Mouse (Mus musculus): ENCODE data around the gene Atp8b3. TPM values are rescaled to one million over a fixed set of nuclear protein-coding genes. Genes with fewer than 3 reads are reported as not detected.

Gene Atp8b3
- total RNA-seq, 2 experiments from 2014 or later = not detected

DNA sequence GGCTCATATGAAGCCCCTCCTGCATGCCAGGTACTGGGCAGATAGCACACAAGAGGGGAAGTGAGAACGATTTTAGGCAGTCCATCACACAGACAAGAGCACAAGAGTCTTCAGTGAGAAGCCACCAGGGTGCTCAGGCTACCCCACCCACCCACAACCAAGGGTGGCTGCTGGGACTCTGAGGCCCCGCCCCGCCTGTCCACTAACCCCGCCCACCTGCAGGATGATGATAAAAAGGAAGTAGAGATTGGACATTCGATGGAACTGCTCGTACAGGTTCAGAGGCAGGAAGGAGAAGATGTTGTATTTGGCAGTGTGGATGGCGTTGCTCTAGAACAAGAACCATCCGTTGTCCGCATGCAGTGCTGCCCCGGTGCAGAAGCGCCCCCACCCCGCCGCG, 3.9 kb downstream of the Atp8b3 start:
- intact Hi-C loops (cut with DNase I) = loop anchor here (5.0 kb wide), 1 partner anchor 168 kb away; no protein-coding TSS in a partner anchor
- DNase-seq = no peak

DNA sequence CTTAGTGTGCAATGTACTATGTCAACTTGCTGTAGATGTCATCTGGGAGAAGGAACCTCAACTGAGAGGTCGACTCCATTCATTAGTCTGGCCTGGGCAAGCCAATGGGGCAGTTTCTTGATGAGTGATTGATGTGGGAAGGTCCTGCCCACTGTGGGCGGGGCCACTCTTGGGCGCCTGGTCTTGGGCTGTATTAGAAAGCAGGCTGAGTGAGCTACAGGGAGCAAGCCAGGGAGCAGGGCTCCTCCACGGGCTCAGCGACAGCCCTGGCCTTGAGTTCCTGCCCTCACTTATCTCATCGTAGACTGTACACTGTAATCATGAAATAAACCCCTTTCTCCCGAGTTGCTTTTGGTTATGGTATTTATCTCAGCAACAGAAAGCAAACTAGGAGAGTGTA, 5.2 kb downstream of the Atp8b3 start:
- intact Hi-C loops (cut with DNase I) = no loop called here
- no peak for DNase-seq

DNA sequence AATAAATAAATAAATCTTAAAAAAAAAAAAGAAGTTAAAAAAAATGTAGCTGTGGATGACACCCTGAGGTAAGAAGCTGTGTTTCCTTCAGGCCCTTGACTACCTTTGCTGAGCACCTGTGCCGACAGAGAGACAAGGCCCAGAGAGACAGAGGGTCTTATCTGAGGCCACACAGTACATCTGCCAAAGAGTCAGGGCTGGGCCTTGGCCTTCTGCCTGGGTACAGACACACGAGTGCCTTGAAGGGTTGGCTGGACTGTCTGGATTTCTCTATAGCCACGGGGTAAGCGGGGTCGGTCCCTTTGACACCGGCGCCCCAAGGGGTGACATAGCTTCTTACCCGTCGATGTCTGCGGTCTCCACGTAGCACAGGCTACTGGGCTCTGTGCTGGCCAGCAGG, 6.1 kb downstream of the Atp8b3 start:
- no peak for DNase-seq
- intact Hi-C loops (cut with DNase I) = no loop called here

DNA sequence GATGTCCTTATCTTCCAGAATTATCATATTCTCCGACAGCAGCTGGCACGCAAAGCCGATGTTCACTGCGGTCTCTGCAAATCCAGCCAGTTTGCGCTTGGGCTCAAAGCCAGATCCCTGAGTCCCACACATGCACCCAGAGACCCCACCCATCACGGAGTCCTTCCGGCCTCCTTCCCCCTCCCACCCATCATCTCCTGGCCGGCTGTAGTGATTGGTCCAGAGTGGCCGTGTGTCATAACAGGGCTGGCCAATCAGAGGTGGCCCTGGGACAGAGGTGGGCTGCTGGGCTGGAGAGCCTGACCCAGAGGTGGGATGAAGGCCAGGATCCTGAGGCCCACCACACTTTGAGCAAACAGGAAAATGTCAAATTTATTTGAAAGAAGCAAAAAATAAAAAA, 12.8 kb downstream of the Atp8b3 start:
- no peak for DNase-seq
- intact Hi-C loops (cut with DNase I) = no loop called here

DNA sequence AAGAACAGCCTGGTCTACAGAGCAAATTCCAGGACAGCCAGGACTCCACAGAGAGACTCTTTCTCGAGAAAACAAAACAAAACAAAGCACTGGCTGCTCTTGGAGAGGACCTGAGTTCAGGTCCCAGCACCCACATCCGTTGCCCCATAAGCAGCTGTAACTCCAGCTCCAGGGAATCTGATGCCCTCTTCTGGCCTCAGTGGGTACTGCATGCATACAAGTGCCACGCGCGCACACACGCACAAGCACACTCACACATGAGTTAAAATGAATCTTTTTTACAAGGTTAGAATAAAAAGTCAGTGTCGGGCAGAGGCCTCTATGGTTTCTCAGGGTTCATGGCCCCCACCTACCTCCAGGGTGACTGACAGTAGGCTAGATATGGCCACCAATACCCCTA, 15.6 kb downstream of the Atp8b3 start:
- DNase-seq = no peak
- intact Hi-C loops (cut with DNase I) = no loop called here

DNA sequence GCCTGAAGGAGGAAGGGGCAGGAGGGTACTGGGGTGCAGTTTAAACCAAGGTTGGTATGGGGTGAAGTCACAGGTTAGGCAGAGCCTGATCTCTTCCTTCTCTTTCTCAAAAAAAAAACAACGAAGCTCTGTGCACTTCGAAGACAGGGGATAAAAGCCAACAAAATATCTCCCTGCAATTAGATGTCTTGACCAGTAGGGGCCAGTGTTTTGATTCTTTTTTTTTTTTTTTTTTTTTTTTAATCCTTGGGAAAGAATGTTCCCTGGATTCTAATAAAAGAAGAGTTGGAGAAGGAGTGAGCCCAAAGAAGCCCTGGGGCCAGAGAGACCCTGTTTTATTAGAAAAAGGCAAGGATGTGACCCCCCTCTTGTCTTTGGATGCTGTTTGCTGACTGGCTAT, 19.6 kb downstream of the Atp8b3 start:
- intact Hi-C loops (cut with DNase I) = no loop called here
- DNase-seq = no peak

DNA sequence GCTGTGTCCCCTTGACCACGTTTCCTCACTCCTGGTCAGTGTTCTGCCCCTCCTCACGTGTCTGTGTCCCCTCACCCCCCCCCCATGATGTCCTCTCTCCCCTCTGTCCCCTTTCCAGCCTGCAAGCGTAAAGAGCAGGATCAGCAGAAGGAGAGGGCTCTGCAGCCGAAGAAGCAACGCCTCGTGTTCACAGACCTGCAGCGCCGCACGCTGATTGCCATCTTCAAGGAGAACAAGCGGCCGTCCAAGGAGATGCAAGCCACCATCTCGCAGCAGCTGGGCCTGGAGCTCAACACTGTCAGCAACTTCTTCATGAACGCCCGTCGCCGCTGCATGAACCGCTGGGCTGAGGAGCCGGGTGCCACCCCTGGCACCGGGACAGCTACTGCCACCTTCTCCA, 25.2 kb downstream of the Atp8b3 start:
- intact Hi-C loops (cut with DNase I) = no loop called here
- DNase-seq = no peak

DNA sequence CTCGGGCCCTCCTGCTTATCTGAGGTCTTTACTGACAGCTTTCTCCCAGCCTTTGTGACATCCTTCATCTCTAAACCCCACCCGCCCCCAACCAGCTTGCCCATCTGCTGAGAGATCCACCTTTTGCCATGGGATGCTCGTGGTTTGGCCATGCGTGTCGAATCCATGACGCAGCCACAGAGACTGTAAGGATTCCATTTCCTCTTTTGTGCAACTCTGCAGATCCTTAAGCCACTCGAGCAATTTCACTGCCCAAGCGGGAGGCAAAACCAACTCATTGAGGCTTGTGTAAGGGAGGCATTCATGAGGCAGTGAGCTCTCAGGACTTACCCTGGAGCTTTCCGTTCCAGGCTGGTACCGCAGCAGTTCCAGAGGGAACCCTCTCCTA, 28.7 kb downstream of the Atp8b3 start:
- DNase-seq = no peak
- intact Hi-C loops (cut with DNase I) = no loop called here

DNA sequence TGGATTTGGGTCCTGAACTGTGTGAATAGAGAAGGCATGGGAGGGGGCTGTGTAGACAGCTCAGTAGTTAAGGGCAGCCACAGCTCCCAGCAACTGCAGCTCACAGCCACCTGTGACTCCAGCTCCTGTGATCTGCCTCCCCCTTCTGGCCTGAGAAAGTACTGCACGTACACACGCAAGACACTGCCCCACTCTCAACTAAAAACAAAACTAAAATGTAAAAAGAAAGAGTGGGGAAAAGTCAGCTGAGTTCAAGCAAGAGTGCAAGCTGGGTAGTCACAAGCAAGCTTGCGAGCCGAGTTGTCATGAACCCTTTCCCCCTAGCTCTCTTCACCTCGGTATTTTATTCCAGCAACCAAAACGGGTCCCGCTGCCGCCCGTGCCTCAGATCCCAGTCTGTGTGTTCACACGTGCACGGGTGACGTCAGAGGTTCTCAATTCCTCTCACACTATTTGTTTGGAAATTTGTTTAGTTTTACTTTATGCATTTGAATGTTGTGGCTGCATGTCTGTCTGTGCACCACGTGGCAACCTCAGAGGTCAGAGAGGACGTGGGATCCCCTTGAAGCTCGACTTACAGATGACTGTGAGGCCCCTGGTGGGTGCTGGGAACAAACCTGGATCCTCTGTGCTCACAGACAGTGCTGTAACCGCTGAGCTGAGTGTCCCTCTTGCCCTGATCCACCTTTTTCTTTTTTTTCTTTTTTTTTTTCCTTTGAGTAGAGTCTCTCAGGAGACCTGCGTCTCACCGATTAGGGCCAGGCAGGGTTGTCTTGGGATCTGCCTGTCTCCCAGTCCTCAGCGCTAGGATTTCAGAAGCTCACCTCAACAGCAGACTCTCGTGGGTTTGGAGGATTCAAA, 29.3 kb downstream of the Atp8b3 start:
- peak; percentile 82 to 91 for DNase-seq

DNA sequence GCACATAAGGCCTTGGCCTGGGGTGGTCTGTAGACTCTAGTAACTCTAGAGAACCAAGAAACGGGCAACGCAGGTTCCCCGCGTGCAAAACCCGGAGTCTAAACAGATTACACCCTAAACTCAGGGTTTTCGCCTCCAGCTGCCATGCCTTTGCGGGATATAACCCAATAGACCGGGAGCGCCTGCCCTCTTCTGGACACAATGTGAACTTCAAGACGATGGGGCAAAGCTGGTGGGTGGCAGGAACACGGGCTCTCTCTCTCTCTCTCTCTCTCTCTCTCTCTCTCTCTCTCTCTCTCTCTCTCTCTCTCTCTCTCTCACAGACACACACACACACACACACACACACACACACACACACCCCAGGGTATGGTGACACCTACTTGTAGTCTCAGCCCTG, 32.7 kb downstream of the Atp8b3 start:
- DNase-seq = peak; percentile 59 to 78
- intact Hi-C loops (cut with DNase I) = loop anchor here (5.0 kb wide), 1 partner anchor 129 kb away; no protein-coding TSS in a partner anchor

More for the DNA sequence above, 29.3 kb downstream of the Atp8b3 start:
- intact Hi-C loops (cut with DNase I) = loop anchor here (1.0 to 5.0 kb wide), 3 partner anchors 47 to 132 kb away; no protein-coding TSS in a partner anchor

DNA sequence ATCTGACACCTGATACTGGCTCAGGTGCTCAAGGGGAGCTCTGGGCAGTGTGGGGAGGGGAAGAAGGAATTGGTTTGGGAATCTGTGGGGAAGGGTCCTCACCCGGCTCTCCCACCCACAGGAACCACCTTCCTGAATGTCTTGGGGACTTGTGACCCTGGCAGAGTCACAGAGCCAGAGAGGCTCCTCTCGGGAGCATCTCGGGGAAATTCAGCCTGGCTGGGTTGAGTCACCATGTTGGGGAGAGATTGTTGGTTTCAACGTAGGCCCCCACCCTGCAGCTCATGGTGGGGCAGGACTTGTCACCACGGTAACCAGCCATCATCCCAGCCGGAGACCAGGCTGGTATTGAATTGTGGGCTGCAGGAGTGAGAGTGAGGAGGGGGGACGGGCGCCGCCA, 34.2 kb downstream of the Atp8b3 start:
- intact Hi-C loops (cut with DNase I) = loop anchor here (5.0 kb wide), 1 partner anchor 127 kb away; no protein-coding TSS in a partner anchor

DNA sequence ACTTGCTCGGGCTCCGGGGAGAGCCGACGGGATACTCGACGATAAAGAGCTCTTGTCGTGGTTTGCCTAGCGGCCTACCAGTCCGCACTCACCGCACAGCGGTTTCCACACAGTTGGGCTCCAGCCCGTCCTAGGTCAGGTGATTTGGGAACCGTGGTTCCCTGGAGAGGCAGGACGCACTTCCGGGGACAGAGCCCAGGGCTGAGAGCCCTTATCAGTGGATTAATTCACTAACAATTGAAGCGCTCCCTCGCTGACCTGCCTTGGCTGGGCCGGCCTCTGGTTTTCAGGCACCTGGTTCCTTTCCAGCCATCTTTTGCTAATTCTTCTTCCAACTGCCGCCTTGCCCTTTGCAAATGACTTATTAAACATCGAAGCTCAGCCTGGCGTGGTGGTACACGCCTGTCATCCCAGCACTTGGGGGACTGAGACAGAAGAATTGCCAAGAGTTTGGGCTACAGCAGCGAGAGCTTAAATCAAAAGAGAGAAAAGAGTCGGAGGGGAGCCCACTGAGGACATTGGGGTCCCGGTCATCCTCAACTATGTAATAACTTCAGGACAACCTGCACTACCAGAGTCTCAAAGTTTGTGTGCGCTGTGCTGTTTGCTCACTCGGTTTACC, 35.2 kb downstream of the Atp8b3 start:
- DNase-seq = peak; percentile 28 to 30
- intact Hi-C loops (cut with DNase I) = no loop called here

More for the DNA sequence above, 34.2 kb downstream of the Atp8b3 start:
- DNase-seq = no peak

DNA sequence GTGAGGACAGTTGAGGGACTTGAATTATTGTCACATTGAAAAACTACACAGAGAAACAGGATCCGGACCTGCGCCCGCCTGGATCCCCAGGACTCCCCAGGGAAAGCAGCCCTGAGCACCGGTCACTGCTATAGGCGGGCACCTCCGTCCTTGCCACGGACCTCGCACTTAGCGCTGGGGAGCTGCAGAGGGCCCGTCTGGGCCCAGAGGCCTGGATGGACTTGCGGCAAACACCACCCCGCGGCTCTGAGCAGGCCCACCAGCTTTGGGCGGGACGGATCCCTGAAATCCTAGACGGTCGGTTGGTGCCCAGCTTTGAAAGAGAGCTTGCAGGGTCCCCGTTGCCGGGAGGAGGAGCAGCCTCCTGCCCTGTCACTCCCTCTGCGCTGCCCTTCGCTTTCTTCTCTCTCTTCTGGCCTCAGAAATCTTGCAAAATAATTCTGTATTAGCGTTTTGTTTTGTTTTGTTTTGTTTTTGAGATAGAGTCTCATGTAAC, 36.1 kb downstream of the Atp8b3 start:
- intact Hi-C loops (cut with DNase I) = no loop called here
- no peak for DNase-seq

DNA sequence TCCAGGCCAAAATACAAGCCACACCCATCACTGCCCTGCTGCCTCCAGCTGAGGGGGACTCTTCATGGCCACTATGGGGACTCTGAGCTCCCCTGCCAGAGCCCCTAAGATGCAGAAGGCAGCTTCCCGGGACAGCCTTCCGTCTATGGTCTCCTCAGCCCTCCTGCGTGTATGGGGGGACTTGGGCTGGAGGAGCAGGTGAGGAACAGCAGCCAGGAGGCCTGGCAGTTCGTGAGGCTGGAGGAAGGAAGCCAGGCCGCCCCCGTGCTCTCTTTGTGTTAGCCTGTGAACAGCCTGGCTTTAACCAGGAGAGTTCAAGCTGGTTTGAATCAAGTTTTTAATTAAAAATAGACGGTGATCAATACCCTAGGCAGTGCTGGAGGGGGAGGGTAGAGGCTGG, 36.6 kb downstream of the Atp8b3 start:
- intact Hi-C loops (cut with DNase I) = no loop called here
- no peak for DNase-seq

DNA sequence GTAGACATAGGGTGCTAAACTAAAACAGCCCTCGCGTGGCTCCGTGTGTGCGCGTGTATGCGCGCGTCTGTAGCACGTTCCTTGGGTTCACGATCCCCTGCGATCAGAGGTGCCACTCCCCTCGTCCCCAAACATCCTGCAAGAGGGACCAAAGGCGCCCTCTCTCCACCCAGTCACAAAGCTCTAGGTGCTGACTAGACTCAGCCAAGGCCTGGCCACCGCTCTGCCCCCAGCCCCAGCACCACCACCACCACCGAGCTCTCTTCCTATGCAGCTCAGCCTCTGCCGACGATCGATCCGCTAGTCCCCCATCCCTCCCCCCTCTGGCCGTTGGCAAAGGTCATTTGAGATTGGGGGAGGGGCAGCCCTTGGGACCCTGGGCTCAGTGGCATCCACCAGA, 42.5 kb downstream of the Atp8b3 start:
- intact Hi-C loops (cut with DNase I) = no loop called here

DNA sequence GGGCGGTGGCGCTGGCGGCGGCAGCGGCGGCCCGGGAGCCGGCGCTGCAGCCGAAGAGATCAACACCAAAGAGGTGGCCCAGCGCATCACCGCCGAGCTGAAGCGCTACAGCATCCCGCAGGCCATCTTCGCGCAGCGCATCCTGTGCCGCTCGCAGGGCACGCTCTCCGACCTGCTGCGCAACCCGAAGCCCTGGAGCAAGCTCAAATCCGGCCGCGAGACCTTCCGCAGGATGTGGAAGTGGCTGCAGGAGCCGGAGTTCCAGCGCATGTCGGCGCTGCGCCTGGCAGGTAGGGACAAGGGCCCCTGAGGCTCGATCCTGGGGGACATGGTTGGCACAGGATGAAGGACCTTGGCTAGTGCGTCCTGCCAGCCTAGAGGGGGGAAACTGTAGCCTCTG, 43.0 kb downstream of the Atp8b3 start:
- intact Hi-C loops (cut with DNase I) = no loop called here

More for the DNA sequence above, 42.5 kb downstream of the Atp8b3 start:
- no peak for DNase-seq

DNA sequence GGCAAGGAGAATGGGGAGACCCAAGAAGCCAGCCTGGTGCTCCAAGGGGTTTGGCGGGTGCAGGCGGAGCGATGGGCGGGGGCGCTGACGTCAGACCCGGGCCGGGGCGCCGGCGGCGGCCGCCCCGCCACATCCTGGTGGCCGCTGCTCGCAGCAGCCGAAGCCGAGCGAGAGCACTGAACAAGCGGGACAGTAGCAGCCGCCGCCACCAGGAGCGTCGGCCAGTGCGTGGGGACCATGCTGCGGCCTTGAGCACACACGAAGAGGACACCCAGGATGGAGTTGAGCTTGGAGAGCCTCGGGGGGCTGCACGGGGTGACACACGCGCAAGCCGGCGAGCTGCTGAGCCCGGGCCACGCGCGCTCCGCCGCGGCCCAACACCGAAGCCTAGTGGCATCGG, 44.2 kb downstream of the Atp8b3 start, which contains the start of gene Onecut3:
TSS of gene Onecut3 (plus strand) at position 104 of the 400 bp plus-strand sequence.
- peak; percentile 52 to 63 for DNase-seq
- intact Hi-C loops (cut with DNase I) = no loop called here

More for the DNA sequence above, 43.0 kb downstream of the Atp8b3 start:
- DNase-seq = no peak

DNA sequence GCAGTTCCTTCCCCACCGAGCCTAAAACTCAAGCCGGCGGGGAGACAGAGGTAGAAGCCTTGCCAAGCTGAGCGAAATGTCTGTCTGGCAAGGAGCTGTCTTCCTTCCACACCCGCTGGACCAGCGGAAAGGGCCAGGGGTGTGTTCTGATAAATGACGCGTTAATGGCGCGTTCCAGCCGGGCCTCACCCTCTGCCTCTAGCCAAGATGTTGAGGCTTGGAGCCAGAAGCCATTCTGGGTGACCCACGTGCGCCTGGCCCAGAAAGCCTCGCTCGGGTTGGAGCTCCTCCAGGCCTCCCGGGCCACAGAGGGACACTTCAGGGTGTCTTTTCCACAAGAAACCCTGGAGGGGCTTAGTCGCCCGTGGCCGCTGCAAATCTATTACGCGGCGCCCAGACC, 48.9 kb downstream of the Atp8b3 start:
- intact Hi-C loops (cut with DNase I) = no loop called here
- peak; percentile 74 to 79 for DNase-seq

DNA sequence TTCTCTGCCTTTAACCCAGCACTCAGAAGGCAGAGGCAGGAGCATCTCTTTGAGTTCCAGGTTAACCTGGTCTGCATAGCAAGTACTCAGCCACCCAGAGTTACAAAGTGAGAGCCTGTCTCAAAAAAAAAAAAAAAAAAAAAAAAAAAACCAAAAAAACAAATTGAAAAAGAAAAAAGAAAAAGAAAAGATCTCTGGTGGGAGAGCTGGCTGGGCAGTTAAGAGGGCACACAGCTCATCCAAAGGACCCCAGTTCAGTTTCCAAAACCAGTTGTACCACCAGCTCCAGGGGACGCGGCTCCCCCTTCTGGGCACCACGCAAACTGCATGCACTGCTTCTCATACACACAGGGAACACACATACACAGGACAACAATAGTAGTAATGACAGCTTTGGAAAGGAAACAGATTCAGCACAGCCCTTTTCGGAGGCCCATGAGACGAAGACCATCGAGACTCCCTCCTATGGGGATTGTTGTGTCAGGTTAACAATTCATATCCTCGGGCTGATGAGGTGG, 52.0 kb downstream of the Atp8b3 start:
- DNase-seq = no peak
- intact Hi-C loops (cut with DNase I) = no loop called here

DNA sequence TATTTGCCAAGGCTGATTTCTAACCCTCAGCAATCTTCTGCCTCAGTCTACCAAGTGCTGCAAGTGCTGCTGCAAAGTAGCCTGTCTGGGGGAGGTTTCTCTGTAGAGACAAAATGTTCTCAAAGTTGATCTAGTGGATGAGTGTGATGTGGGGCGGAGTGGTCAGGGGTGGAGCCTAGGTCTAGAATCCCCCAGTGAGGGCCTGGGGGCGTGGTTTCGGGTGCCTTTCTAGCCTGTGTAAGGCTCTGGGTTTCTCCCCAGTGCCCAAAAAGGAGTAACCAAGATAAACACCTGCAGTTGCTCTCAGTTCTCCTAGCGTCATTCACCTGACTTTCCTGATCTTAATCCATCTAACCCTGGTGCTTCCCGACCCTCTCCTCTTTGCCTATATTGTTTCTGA, 57.9 kb downstream of the Atp8b3 start:
- intact Hi-C loops (cut with DNase I) = no loop called here
- no peak for DNase-seq

DNA sequence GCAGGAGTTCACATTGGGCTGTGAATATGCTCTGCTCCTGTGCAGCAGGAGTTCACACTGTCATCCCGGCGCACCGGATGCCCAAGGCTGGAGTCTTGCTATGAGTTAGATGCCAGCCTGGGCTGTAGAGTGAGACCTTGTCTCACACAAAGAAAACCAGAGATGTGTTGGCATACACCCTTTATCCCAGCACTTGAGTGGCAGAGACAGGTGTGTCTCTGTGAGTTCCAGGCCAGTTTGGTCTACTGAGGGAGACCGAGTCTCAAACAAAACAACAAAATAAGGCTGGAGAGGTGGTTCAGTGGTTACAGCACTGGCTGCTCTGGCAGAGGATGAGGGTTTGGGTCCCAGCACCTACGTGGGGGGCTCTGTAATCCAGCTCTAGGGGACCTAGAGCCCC, 60.4 kb downstream of the Atp8b3 start:
- DNase-seq = no peak
- intact Hi-C loops (cut with DNase I) = no loop called here

Measured in heart, postnatal 36 days (tissue).